Mouse (Mus musculus) brain, adult 2 months (tissue): Measurements from ENCODE around the gene Ces3b.

ENCODE experiments used
- DNase-seq: peaks from one replicate; pipeline ENCODE4 v3.0.0; 2011; ENCODE audit warnings: low read depth, low spot score

Ces3b gene

DNA sequence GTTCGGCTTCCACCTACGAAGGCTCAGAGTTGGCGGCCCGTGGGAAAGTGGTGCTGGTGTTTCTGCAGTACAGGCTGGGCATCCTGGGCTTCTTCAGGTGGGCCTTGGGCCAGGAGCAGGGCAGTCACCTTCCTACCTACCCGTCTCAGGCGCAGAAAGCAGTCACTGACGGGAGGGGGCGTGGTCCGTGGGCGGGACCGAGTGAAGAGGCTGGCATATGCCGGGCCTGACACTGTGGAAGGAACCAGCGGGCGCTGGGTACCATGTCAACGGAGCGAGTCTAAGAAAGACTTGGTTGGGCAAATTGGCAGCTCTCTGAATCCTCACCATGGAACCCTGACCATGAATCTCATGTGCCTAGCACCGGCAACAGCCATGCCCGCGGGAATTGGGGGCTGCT, 58.8 kb downstream of the Ces3b start:
- DNase-seq = no peak
